Mouse (Mus musculus): ENCODE measurements around the gene Ppfia3.

DNA sequence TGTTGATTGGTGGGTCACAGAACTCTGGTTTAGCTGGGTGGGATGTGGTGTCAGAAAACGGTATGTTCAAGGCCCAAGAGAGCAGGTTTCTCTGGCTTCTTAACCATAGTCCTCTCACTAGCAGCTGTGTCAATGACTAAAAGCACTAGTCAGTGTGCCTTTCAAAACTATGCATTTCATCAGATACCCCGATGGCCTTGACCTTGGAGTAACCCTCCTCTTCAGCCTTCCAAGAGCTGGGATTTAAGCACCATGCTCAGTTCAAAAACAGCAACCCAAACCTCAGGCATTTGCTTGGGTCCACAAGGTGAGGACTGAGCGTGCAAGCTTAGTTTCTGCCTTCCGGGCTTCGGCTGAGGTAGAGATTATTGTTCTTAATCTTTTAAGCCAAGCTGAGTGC is 5.6 kb upstream of the Ppfia3 start:
- TF ChIP-seq GATA1 (IDR thresholded peaks at IDR 0.05; ENCODE audit: borderline replicate concordance, low read length) (no peak), FLI1 (IDR thresholded peaks at IDR 0.05; ENCODE audit: low read length) (no peak)

Measured in megakaryocyte, embryonic 14.5 days (primary cell).